Mouse (Mus musculus) liver, postnatal 0 days (tissue): Measurements from ENCODE around the gene Gmip.

Experiments used
- CTCF ChIP-seq: sonication (generic); IDR thresholded peaks from 2 replicates; pipeline ENCODE4 v1.5.1; 2016; ENCODE audit warnings: antibody characterized with exemption, low read depth
- EP300 ChIP-seq: IDR thresholded peaks from 2 replicates; pipeline ENCODE4 v1.6.1; 2016; ENCODE audit warnings: antibody characterized with exemption, low read depth, mild to moderate bottlenecking

DNA sequence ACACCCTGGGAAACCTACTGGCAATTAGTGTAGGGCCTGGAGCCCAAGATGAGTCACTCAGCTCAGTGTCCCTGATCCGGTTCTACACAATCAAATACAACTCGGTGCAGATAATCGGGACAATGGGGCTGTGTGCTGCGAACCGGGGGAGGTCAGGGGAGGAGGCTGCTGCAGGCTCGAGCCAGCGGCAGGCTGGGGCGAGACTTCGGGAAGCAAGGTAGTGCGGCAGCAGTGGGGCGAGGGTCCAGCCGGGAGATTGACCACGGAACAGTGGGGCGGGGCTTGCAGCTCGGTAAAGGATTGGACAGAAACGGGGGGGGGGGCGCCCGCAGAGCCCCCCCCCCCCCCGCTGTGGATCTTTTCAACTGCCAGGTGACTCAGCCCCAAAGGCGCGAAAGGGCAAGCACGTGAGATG is 13.5 kb downstream of the Gmip start:
- TF ChIP-seq EP300, result no peak
- TF ChIP-seq CTCF, result no peak
